Mouse (Mus musculus) heart, embryonic 10.5 days (tissue): ENCODE data around the gene Clec1b. TPM values are rescaled to one million over a fixed set of nuclear protein-coding genes. Genes with fewer than 3 reads are reported as not detected.

Source experiments
- DNase-seq: peaks from one replicate; pipeline ENCODE4 v3.0.0-alpha.2; 2017; ENCODE audit warnings: low spot score
- H3K27ac ChIP-seq: fragments of 300-500 bp; sonication (generic); 2 replicates; pipeline ENCODE4 v1.5.1; 2016; ENCODE audit warnings: mild to moderate bottlenecking
- H3K27me3 ChIP-seq: fragments of 300-500 bp; sonication (generic); 2 replicates; pipeline ENCODE4 v1.6.1; 2016; ENCODE audit warnings: mild to moderate bottlenecking; ENCODE audit not compliant: poor library complexity, insufficient read depth, severe bottlenecking
- H3K36me3 ChIP-seq: fragments of 300-500 bp; sonication (generic); 2 replicates; pipeline ENCODE4 v1.6.1; 2016; ENCODE audit warnings: mild to moderate bottlenecking, moderate library complexity
- H3K4me1 ChIP-seq: fragments of 300-500 bp; sonication (generic); 2 replicates; pipeline ENCODE4 v1.6.1; 2016; ENCODE audit warnings: mild to moderate bottlenecking
- H3K4me3 ChIP-seq: fragments of 300-500 bp; sonication (generic); 2 replicates; pipeline ENCODE4 v1.5.1; 2016; ENCODE audit warnings: mild to moderate bottlenecking, moderate library complexity
- H3K9me3 ChIP-seq: fragments of 300-500 bp; sonication (generic); 2 replicates; pipeline ENCODE4 v1.6.1; 2016; ENCODE audit warnings: mild to moderate bottlenecking, moderate library complexity
- WGBS: fragments of 180-500 bp; shearing (Covaris S2); methylation state at CpG from one replicate; pipeline ENCODE4 v1.1.7; 2016; 5-methylcytosine and 5-hydroxymethylcytosine counted together
- polyA plus RNA-seq: library from polyadenylated mRNA; unstranded; fragments of >200 nt; fragmentation: Nextera tagmentation; extraction: Ambion mirVana; gene quantifications from 2 replicates; pipeline ENCODE4 v1.2.1, GENCODE M21; 2016

Gene Clec1b
- polyA plus RNA-seq, 1 experiment from 2014 or later, result 12.8 TPM

DNA sequence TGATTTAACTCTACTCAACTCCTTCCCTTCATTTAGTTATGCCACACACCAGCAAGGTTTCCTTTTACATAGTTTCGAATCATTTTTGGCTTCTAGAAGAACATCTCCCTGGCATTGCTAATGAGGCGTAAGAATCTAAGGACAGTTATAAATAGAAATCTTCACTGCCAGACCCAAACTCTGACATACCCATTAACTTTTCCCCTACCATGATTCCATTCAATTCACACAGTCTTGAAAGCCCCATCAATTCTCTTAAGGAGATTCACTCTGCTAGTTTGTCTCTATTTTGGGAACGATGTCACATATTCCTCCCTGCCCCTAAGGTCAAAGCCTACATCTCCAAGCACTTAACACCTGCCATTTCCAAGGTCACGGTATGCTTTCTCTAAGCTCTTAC is 12.1 kb upstream of the Clec1b start:
- no peak for DNase-seq
- 0 out of 2 replicates have a peak, but pooled peaks cover 5% of the 10 kb centered on the region for H3K4me1 ChIP-seq
- WGBS, result 71% methylated on average over 4 of the region's 4 CpGs

DNA sequence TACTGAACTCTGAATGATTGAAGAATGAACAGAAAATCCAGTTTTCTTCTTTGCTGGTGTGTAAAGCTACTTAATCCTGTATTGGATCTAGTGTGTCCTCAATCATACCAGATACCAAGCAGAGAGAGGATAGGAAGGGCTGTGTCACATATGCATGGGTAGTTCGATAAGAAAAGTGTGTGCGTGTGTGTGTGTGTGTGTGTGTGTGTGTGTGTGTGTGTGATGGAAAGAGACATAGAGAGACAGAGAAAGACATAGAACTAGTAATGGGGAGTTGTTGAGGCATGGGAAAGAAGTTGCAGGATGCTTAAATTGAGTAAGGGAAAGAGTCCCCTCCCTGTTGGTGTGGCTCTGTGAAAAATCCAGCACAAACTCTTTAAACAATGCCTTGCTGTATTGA is 11.3 kb upstream of the Clec1b start, which contains the start of gene Clec12b:
Clec12b (minus strand) TSS at position 101 of the 400 bp plus-strand sequence.
- 0 out of 2 replicates have a peak, but pooled peaks cover 5% of the 10 kb centered on the region for H3K4me1 ChIP-seq
- H3K36me3 ChIP-seq, result no peaks in the 10 kb centered on the region
- no peak within 1 kb of the TSS for H3K4me3 ChIP-seq
- no peaks in the 10 kb centered on the region for H3K27me3 ChIP-seq
- no peaks in the 10 kb centered on the region for H3K9me3 ChIP-seq
- H3K27ac ChIP-seq, result no peak within 1 kb of the TSS
- 89% methylated on average over 2 of the region's 2 CpGs for WGBS
- no peak for DNase-seq

More for the DNA sequence above, 12.1 kb upstream of the Clec1b start:
- H3K9me3 ChIP-seq, result no peaks in the 10 kb centered on the region
- H3K27ac ChIP-seq, result no peak overlapping the region
- H3K4me3 ChIP-seq, result no peak overlapping the region
- H3K36me3 ChIP-seq, result no peaks in the 10 kb centered on the region
- H3K27me3 ChIP-seq, result no peaks in the 10 kb centered on the region

DNA sequence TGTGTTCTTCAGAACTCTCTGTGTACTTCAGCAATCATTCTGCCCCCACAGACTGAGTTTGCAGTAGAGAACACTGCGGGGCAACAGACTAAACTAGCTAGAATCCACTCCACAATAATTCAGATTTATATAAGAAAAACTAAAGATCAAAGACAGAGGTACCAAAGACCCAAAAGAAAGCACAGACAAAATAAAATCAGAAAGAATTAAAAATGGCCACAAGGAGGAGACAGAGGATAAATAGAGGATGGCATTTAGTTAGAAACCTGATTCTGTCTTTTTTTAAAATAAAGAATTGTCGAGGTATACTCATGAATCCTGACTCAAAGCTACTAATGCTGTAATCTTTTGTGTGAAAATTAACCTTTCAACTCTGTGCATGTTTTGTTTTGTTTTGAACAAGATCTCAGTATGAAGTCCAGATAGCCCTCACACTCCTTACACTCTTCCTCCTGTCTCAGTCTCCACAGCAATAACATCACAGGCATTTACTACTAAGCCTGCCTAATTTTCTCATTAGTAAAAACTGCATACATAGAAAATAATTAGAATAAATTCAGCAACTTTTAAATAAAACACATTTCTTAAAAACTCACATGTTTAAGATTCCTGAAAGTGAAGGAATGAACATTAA is 3.9 kb upstream of the Clec1b start:
- Histone ChIP-seq H3K36me3 (no peaks in the 10 kb centered on the region), H3K27ac (no peak overlapping the region), H3K4me3 (no peak overlapping the region), H3K9me3 (no peaks in the 10 kb centered on the region), H3K27me3 (no peaks in the 10 kb centered on the region), H3K4me1 (no peaks in the 10 kb centered on the region)
- no peak for DNase-seq
- 18% methylated on average over 2 of the region's 2 CpGs for WGBS

DNA sequence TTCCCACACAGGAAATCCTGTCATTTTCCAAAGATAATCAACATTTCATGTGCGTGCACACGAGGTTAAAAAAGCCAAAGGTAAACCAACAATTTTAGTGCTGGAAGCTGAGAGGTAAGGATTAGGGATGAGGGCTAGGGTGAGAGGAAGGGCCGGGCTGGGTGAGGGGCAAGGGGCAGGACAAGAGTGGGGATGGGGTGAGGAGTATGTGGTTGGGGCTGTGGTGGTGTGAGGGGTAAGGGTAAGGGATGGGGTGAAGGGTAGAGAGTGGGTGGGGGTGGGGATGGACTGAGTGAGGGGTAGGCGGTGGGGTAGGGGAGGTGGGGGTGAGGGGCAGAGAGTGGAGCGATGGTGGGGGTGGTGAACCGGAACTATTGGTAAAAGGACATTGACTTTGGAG is 3.4 kb upstream of the Clec1b start:
- H3K27me3 ChIP-seq, result no peaks in the 10 kb centered on the region
- H3K36me3 ChIP-seq, result no peaks in the 10 kb centered on the region
- 70% methylated on average over 6 of the region's 6 CpGs for whole genome bisulfite sequencing
- no peak for DNase-seq
- no peaks in the 10 kb centered on the region for H3K9me3 ChIP-seq
- no peak overlapping the region for H3K27ac ChIP-seq
- H3K4me3 ChIP-seq, result no peak overlapping the region
- no peaks in the 10 kb centered on the region for H3K4me1 ChIP-seq

DNA sequence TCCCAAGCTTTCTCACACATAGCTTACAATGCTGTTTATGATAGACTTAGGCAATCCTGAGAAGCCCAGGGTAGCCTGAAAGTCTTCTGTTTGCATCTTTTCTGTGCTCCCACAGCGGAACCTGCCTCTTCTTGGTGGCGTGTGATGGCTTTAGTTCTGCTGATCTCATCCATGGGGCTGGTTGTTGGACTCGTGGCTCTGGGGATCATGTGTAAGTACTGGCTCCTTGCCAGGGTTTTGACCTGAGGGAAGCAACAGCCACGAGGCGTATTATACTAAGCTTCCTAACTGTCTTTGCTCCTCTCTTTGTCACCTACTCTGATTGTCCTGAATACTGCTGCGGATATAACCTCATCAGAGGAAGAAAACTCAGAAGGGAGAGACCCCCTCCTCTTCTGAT is 2.8 kb downstream of the Clec1b start:
- 55% methylated on average over 6 of the region's 6 CpGs for WGBS
- no peaks in the 10 kb centered on the region for H3K4me1 ChIP-seq
- H3K36me3 ChIP-seq, result no peaks in the 10 kb centered on the region
- H3K27me3 ChIP-seq, result no peaks in the 10 kb centered on the region
- H3K4me3 ChIP-seq, result no peak overlapping the region
- no peak for DNase-seq
- no peak overlapping the region; the same call in 1 of the 2 replicates for H3K27ac ChIP-seq
- no peaks in the 10 kb centered on the region for H3K9me3 ChIP-seq

DNA sequence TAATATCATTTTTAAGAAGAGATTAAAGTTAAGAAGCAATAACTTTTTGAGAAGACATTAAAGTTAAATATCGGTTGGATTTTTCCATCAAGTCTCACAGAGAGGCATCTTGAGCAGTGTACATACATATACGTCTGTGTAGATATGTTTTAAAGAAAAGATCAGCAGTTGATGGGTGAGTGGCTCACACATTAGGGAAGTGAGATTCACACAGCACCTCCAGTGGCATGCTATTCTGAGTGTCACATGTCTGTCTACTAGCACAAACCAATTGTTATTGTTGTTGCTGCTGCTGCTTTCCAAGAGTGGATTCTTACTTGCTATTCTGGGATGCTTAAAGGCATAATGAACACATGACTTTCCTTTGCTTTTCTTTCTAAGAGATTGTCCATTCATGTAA is 5.3 kb downstream of the Clec1b start:
- Histone ChIP-seq H3K9me3 (no peaks in the 10 kb centered on the region), H3K36me3 (no peaks in the 10 kb centered on the region), H3K4me3 (no peak overlapping the region), H3K27me3 (no peaks in the 10 kb centered on the region), H3K27ac (no peak overlapping the region), H3K4me1 (no peaks in the 10 kb centered on the region)
- no peak for DNase-seq
- 89% methylated on average over 2 of the region's 2 CpGs for WGBS

DNA sequence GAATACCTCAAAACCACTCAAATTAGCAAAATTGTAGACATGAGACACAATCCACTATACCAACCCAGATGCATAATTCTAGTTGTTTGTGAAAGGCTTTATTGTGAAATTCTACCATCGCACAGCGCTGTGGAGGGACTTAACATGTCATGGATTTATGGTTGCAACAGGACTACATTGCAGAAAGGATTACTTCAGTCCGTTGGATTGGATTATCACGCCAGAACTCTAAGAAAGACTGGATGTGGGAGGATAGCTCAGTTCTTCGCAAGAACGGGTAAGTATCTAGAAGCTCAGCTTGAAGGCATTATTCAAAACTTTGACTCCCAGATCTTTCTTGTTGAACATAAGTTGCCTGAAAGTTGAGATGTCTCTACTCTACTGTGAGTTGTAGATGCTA is 6.3 kb downstream of the Clec1b start:
- WGBS, result 89% methylated on average over 6 of the region's 6 CpGs

DNA sequence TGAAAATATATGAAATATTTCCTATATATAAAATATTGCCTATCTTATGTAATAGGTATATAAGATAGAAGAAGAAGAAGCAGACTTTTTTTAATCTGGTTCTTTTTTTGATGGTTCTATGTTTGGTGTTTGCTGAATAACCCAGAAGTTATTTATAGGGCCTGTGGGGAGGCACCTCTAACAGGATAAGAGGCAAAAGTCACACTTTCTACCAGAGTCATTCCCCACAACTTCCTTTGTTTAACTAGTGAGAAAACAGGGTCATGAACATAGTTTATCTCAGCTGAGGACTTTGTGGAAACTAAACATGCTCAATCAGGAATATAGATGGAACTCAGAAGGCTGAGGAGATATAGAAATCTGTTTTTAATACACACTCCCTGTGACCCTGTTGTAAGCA is 8.9 kb downstream of the Clec1b start:
- Histone ChIP-seq H3K9me3 (no peaks in the 10 kb centered on the region), H3K4me1 (no peaks in the 10 kb centered on the region), H3K27ac (no peak overlapping the region), H3K36me3 (no peaks in the 10 kb centered on the region), H3K4me3 (no peak overlapping the region), H3K27me3 (no peaks in the 10 kb centered on the region)
- no peak for DNase-seq

More for the DNA sequence above, 6.3 kb downstream of the Clec1b start:
- Histone ChIP-seq H3K9me3 (no peaks in the 10 kb centered on the region), H3K27ac (no peak overlapping the region), H3K36me3 (no peaks in the 10 kb centered on the region), H3K27me3 (no peaks in the 10 kb centered on the region), H3K4me1 (no peaks in the 10 kb centered on the region), H3K4me3 (no peak overlapping the region)
- no peak for DNase-seq

DNA sequence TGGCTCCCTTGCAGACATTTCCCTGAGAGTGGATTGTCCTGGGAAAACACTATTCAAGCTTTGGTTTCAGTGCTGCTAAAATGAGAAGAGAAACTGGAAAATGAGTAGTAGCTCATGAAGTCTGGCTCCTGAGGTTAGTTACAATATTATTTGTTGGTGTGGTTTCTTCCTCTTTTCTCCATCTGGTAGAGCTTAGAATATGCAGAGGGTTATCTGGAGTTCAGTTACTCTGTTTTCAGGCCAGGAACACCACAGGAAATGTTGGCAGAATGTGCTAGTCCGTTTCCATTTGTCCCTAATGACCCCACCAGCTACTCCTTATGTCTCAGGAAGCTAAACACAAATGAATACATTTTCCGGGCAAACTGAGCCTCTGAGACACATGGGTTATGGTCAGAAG is 10.2 kb downstream of the Clec1b start:
- no peak for DNase-seq
- Histone ChIP-seq H3K36me3 (no peaks in the 10 kb centered on the region), H3K27ac (no peak overlapping the region), H3K4me1 (no peaks in the 10 kb centered on the region), H3K27me3 (no peaks in the 10 kb centered on the region), H3K9me3 (no peaks in the 10 kb centered on the region), H3K4me3 (no peak overlapping the region)
- 52% methylated on average over 2 of the region's 2 CpGs for whole genome bisulfite sequencing

DNA sequence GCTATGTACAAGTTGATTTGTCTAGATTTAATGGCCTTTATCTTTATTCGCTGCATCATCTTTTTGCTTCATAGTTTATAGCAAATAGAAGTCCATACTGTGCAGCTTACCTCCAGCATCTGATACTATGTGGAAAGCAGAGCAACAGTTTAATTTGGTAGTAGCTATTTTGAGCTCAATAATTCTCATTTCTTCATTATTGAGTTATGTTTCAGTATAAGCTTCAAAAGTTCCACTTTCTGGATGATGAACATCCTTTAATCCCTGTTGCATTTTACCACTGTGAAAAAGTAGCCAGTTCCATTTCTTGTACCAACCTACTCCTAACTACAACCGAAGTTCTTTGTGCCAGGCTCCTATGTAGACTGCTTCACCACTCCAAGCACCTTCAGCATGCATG is 11.5 kb downstream of the Clec1b start, which contains the start of gene Clec9a:
Clec9a (plus strand) TSS at position 301 of the 400 bp plus-strand sequence.
- no peaks in the 10 kb centered on the region for H3K27me3 ChIP-seq
- no peaks in the 10 kb centered on the region for H3K36me3 ChIP-seq
- no peak for DNase-seq
- no peak within 1 kb of the TSS for H3K4me3 ChIP-seq
- no peaks in the 10 kb centered on the region for H3K4me1 ChIP-seq
- no peaks in the 10 kb centered on the region for H3K9me3 ChIP-seq
- H3K27ac ChIP-seq, result no peak within 1 kb of the TSS
- 86% methylated on average over 2 of the region's 2 CpGs for WGBS

DNA sequence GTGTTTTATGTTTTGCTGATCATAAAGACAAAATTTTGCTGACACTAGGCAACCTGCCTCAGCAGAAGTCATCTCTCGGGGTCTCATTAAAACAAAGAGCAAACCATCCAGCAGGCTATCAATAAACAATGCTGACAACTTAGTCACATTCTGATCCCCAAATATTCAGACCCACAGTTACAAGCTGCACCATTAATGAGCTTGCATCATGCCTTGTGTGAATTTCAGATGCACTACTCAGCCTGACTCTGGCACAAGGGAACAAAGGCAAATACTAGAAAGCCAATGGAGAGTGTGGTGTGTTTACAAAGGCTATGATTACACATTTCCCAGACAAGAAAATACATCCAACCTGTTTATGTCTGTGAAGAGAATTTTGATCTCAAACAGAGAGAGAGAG is 17.1 kb downstream of the Clec1b start:
- no peak overlapping the region for H3K4me3 ChIP-seq

DNA sequence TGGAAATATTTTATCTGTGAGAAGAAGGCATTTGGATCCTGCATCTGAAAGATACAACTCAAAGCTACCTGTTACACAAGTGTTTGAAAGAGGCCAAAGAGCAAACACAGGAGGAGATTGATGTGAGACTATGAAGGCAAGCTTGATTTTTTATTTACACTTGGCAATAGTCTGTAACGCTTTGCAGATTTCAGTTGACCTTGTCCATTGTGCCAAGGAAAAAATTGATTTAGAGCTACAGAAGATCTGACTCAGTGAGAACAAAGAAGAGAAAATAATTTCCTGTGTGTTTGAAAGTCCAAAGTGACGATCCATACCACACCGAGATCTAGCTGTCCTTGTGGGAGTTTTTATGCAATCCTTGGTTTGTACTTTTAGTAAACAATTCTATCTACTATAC is 25.2 kb downstream of the Clec1b start:
- peaks cover 8% of the 10 kb centered on the region for H3K4me1 ChIP-seq
- no peaks in the 10 kb centered on the region for H3K36me3 ChIP-seq
- no peak overlapping the region for H3K27ac ChIP-seq
- no peak overlapping the region for H3K4me3 ChIP-seq
- no peaks in the 10 kb centered on the region for H3K27me3 ChIP-seq
- WGBS, result 86% methylated on average over 3 of the region's 3 CpGs
- H3K9me3 ChIP-seq, result no peaks in the 10 kb centered on the region
- no peak for DNase-seq

More for the DNA sequence above, 17.1 kb downstream of the Clec1b start:
- WGBS, result 83% methylated on average over 1 of the region's 1 CpGs
- DNase-seq, result no peak
- H3K4me1 ChIP-seq, result no peaks in the 10 kb centered on the region
- no peaks in the 10 kb centered on the region for H3K27me3 ChIP-seq
- no peaks in the 10 kb centered on the region for H3K36me3 ChIP-seq
- no peaks in the 10 kb centered on the region for H3K9me3 ChIP-seq
- H3K27ac ChIP-seq, result no peak overlapping the region

DNA sequence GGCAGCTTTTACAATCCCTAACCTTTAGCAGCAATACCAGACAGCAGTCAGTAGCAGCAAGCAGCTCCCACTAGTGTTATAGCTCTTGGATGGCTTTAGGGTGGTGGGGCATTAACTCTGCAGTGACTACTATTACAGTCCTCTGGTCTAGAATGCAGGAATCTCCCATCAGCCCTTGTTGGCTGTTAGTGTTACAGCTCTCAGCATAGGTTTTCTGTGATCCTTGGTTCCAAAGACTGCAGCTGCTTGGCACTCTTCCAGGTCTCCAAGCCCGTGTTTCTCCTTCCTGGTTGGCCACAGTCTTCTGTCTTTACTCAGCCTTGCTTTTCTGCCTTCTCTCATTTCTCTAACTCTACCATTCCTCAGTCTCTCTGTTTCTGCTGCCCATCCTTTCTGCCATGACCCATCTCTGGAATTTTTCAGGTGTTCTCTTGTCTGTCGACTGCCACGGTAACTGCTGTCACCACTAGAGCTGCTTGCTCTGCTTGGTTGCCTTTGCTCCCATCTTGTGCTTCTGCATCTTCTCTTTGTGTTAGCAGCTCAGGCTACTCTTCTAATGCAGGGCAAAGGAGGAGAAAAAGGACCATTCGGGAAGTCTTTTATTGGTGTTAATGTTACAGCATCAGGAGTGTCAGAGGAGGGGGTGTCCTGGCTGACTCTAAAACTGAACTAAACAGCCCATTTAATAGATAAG is 26.1 kb downstream of the Clec1b start:
- H3K4me1 ChIP-seq, result peaks cover 8% of the 10 kb centered on the region
- H3K4me3 ChIP-seq, result no peak overlapping the region
- no peak for DNase-seq
- peak overlapping the region; percentile 17; the same call in 1 of the 2 replicates for H3K27ac ChIP-seq
- H3K36me3 ChIP-seq, result no peaks in the 10 kb centered on the region
- H3K9me3 ChIP-seq, result no peaks in the 10 kb centered on the region
- WGBS, result 65% methylated on average over 4 of the region's 4 CpGs
- H3K27me3 ChIP-seq, result no peaks in the 10 kb centered on the region
